Mouse (Mus musculus): ENCODE results near the gene Bcan. TPM values are rescaled to one million over a fixed set of nuclear protein-coding genes. Genes with fewer than 3 reads are reported as not detected.

The Bcan gene
- not detected for polyA plus RNA-seq (2017; shearing (Covaris generic))

GRCm38 (mm10) chr3:88000181-88000580 is at the start of gene Bcan:
Gene Bcan, minus strand, starts transcription at chr3:88000230.

DNA sequence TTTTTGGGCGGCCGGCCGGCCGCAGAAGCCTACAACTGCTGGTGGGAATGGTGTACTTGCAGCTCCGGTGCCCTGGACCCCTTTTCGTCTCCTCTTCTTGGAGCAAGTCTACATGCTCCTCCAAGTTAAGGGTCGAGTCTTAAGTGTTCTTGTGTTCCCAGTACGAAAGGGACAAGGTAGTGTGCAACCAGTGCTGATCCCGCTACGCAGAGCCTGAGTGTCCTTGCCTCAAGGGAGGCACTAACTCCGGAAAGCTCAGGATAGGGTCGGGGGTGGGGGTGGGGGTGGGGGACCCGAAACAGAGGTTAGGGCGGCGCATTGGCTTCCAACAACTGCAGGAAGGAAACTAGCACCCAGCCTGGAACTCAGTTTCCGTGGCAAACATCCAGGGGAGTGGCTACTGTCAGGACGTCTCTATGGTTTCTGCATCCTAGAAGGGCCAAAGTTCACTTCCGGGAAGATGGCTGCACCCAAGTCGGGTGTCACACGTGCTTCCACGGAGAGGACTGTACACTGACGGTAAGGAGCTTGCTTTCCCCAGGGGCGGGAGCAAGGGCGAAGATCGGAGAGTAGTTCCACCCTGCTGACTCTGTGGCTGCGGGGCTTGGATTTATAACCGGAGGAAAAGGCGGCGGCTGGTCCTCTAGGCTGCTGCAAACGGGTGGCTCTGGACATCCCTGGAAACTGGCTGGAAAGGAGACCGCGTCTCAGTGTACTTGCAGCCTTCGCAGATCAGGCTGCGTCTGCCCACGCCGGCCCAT is 42.8 kb upstream of the Bcan start, which contains the start of gene Gpatch4:
TSS of gene Gpatch4 (plus strand) at position 448 of the 761 bp plus-strand sequence.

DNA sequence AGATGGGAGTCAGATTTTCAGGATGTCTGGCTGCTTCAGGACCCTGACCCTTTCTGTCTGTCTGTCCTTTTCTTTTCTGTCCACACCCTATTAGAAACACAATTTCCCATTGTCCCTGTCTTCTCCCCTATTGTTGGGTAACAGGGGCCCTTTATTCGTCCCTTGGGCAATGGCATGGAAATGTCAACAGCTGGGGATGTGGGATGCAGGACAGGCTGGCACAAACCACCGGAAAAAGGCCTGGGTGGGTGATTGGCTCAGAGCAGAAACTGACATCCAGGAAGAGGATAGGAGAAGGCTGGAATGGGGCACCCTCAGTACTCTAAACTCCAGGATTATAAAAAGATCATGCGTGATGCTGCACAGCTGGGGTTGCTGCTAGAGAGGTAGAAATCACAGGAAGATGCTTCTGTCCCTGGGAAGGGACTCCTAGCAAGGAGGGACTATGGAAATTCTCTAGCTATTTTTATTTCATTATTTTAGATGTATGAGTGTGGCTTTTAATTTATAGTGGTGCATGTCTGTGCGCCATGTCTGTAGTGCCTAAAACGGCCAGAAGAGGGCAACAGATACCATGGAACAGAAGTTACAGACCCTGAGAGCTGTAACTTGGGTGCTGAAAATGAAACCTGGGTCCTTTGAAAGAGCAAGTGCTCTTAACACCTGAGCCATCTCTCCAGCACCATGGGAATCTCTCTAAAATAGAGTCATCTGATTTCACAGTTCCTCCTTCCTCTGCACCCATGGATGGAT is 27.6 kb upstream of the Bcan start, which contains the start of gene Hapln2:
TSS of gene Hapln2 (minus strand) at position 150 of the 753 bp plus-strand sequence.

DNA sequence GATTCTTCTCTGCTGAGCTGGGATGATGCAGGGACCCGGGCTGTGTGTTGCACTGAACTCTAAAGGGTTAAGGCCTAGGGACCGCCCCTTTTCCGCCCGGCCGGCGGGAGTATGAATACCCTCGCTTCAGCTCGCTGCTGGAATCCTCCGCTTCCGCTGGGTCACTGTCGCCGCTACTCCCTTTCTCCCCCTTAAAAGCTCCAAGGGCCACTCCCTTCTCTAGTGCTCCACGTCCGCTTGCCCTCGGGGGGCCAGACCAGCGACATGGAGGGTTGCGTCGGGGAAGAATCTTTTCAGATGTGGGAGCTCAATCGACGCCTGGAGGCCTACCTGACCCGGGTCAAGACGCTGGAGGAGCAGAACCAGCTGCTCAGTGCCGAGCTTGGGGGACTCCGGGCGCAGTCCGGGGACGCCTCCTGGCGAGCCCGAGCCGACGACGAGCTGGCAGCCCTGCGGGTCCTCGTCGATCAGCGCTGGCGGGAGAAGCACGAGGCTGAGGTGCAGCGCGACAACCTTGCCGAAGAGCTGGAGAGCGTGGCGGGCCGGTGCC is 29.0 kb downstream of the Bcan start, which contains the start of gene Nes:
TSS of gene Nes (plus strand) at position 140 of the 550 bp plus-strand sequence.

DNA sequence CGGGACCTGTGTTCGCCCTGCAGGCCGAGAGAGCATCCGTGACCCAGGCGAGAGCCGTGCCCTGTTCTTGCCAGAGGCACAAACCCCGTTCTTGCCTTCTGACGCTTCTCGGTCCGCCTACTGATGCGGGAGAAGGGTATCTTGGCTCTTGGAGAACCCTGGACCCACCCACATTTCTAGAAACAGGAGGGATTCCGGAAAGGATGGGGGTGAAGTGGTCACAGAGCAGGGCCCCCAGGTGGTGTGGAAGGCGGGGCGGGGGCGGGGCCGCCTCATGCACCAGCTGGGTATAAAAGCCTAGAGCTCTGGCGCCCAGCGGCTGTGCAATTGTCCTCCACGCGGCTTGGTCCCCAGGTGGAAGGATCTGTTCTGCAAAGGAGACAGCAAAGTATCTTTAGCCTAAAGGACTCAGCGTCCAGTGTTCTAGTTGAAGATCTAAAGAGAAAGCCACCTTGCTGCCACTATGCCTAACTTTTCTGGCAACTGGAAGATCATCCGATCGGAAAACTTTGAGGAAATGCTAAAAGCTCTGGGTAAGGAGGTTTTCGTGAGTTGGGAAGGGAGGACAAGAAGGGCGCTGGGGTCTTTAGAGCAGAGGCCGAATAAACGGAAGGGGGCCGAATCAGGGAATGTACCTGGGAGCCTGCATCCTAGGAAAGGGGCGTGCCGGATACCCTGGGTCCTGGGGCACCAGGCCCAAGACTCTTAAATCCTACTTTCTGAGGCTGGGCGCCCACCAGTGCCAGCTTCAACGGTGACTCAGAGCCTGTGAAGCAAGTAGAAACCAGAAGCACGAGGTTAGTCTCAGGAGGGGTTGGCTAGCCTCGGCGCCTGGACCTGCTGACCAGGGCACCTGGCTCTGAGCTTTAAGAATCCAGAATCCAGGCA is 51.4 kb downstream of the Bcan start, which contains the start of gene Crabp2:
TSS of gene Crabp2 (plus strand) at position 289 of the 888 bp plus-strand sequence.

Other genes with a start within 250 kb of the Bcan start
- 0.51 TPM for gene Ntrk1, start 205.1 kb downstream of the Bcan start, polyA plus RNA-seq (2017; shearing (Covaris generic))
- gene Insrr, start 203.3 kb downstream of the Bcan start, polyA plus RNA-seq (2017; shearing (Covaris generic)), result 0.25 TPM
- 74.7 TPM for gene Pear1, start 175.9 kb downstream of the Bcan start, polyA plus RNA-seq (2017; shearing (Covaris generic))
- gene Sh2d2a, start 153.5 kb downstream of the Bcan start, polyA plus RNA-seq (2017; shearing (Covaris generic)), result 256 TPM
- 20.5 TPM for gene Prcc, start 114.6 kb downstream of the Bcan start, polyA plus RNA-seq (2017; shearing (Covaris generic))
- 165 TPM for gene Hdgf, start 93.9 kb downstream of the Bcan start, polyA plus RNA-seq (2017; shearing (Covaris generic))
- gene Mrpl24, start 80.7 kb downstream of the Bcan start, polyA plus RNA-seq (2017; shearing (Covaris generic)), result 127 TPM
- 32.6 TPM for gene Isg20l2, start 69.9 kb downstream of the Bcan start, polyA plus RNA-seq (2017; shearing (Covaris generic))
- gene Rrnad1, start 69.5 kb downstream of the Bcan start, polyA plus RNA-seq (2017; shearing (Covaris generic)), result 29.8 TPM
- gene Crabp2, start 51.6 kb downstream of the Bcan start, polyA plus RNA-seq (2017; shearing (Covaris generic)), result not detected
- 0.16 TPM for gene Nes, start 29.2 kb downstream of the Bcan start, polyA plus RNA-seq (2017; shearing (Covaris generic))
- 0.13 TPM for gene Hapln2, start 27.4 kb upstream of the Bcan start, polyA plus RNA-seq (2017; shearing (Covaris generic))
- gene Gpatch4, start 42.9 kb upstream of the Bcan start, polyA plus RNA-seq (2017; shearing (Covaris generic)), result 30.2 TPM
- 92.3 TPM for gene Naxe, start 58.3 kb upstream of the Bcan start, polyA plus RNA-seq (2017; shearing (Covaris generic))
- not detected for gene Ttc24, start 78.1 kb upstream of the Bcan start, polyA plus RNA-seq (2017; shearing (Covaris generic))
- 0.38 TPM for gene Iqgap3, start 81.7 kb upstream of the Bcan start, polyA plus RNA-seq (2017; shearing (Covaris generic))
- 112 TPM for gene Mef2d, start 142.1 kb upstream of the Bcan start, polyA plus RNA-seq (2017; shearing (Covaris generic))

Data from CD4-positive, CD25-positive, alpha-beta regulatory T cell (primary cell).